Mouse (Mus musculus) midbrain, embryonic 16.5 days (tissue): ENCODE measurements at regions not wholly inside any gene's neighbourhood (a gene's known extent, or its start where the extent isn't known, plus 50 kb on each side); places are given as distances from the start of the nearest gene placed in this dataset.
A peak's percentile ranks its signal among the peaks of the same experiment; 100 is the strongest.

Experiments used
- ATAC-seq: fragments of 200-750 bp; cut with Nextera tagmentation; 2 replicates; pipeline ENCODE4 v1.8.0; 2017; ENCODE audit warnings: moderate TSS enrichment
- H3K27ac ChIP-seq: fragments of 300-500 bp; sonication (generic); 2 replicates; pipeline ENCODE4 v1.5.1; 2014; ENCODE audit warnings: mild to moderate bottlenecking, low read length, mixed read lengths
- H3K27me3 ChIP-seq: fragments of 300-500 bp; sonication (generic); 2 replicates; pipeline ENCODE4 v1.6.1; 2014; ENCODE audit warnings: low read depth, low read length, mixed read lengths; ENCODE audit not compliant: control insufficient read depth, insufficient read depth
- H3K36me3 ChIP-seq: fragments of 300-500 bp; sonication (generic); 2 replicates; pipeline ENCODE4 v1.6.1; 2014; ENCODE audit warnings: mild to moderate bottlenecking, low read length, moderate library complexity, mixed read lengths; ENCODE audit not compliant: control insufficient read depth, insufficient read depth
- H3K4me1 ChIP-seq: fragments of 300-500 bp; sonication (generic); 2 replicates; pipeline ENCODE4 v1.6.1; 2014; ENCODE audit warnings: mild to moderate bottlenecking, low read length, mixed read lengths; ENCODE audit not compliant: control insufficient read depth, insufficient read depth
- H3K4me2 ChIP-seq: fragments of 300-500 bp; sonication (generic); 2 replicates; pipeline ENCODE4 v1.6.1; 2014; ENCODE audit warnings: mild to moderate bottlenecking, low read length, mixed read lengths
- H3K4me3 ChIP-seq: fragments of 300-500 bp; sonication (generic); 2 replicates; pipeline ENCODE4 v1.5.1; 2014; ENCODE audit warnings: low read depth, mild to moderate bottlenecking, low read length, moderate library complexity, mixed read lengths
- H3K9ac ChIP-seq: fragments of 300-500 bp; sonication (generic); 2 replicates; pipeline ENCODE4 v1.6.1; 2014; ENCODE audit warnings: low read depth, low read length, mixed read lengths
- H3K9me3 ChIP-seq: fragments of 300-500 bp; sonication (generic); replicated peaks from 2 replicates; pipeline ENCODE4 v1.6.1; 2014; ENCODE audit warnings: mild to moderate bottlenecking, low read length, mixed read lengths; ENCODE audit not compliant: control insufficient read depth, poor library complexity, severe bottlenecking
- WGBS: fragments of 180-500 bp; shearing (Covaris S2); extraction: QIAGEN DNeasy Blood & Tissue Kit; methylation state at CpG from one replicate; pipeline ENCODE4 v1.1.7; 2014; 5-methylcytosine and 5-hydroxymethylcytosine counted together

- 89% methylated on average over 8 of the region's 8 CpGs for WGBS
Measured at GRCm38 (mm10) chr1:186572651-186573050, 133.1 kb downstream of the Tgfb2 start.

GRCm38 (mm10) chr1:186572092-186572491, 133.7 kb downstream of the Tgfb2 start:
- H3K9me3 ChIP-seq: no peaks in the 10 kb centered on the region
- WGBS: 67% methylated on average over 4 of the region's 4 CpGs
- H3K4me2 ChIP-seq: no peak overlapping the region
- no peak overlapping the region for H3K4me3 ChIP-seq
- H3K27me3 ChIP-seq: no peaks in the 10 kb centered on the region
- H3K4me1 ChIP-seq: peaks cover under 1% of the 10 kb centered on the region; the same call in 1 of the 2 replicates
- H3K36me3 ChIP-seq: no peaks in the 10 kb centered on the region
- no peak overlapping the region for H3K27ac ChIP-seq
- no peak overlapping the region for H3K9ac ChIP-seq
- no peak for ATAC-seq

More at GRCm38 (mm10) chr1:186572651-186573050, 133.1 kb downstream of the Tgfb2 start:
- no peak for ATAC-seq
- Histone ChIP-seq H3K4me2 (no peak overlapping the region), H3K27me3 (no peaks in the 10 kb centered on the region), H3K27ac (no peak overlapping the region), H3K4me1 (no peaks in the 10 kb centered on the region), H3K9me3 (no peaks in the 10 kb centered on the region), H3K9ac (no peak overlapping the region), H3K4me3 (no peak overlapping the region), H3K36me3 (no peaks in the 10 kb centered on the region)

GRCm38 (mm10) chr1:186568496-186568895, 137.3 kb downstream of the Tgfb2 start:
- Histone ChIP-seq H3K4me1 (peaks cover 2% of the 10 kb centered on the region; the same call in 1 of the 2 replicates), H3K27me3 (no peaks in the 10 kb centered on the region), H3K9me3 (no peaks in the 10 kb centered on the region), H3K4me2 (no peak overlapping the region), H3K4me3 (no peak overlapping the region), H3K27ac (no peak overlapping the region), H3K36me3 (no peaks in the 10 kb centered on the region), H3K9ac (no peak overlapping the region)
- no peak for ATAC-seq
- 66% methylated on average over 4 of the region's 4 CpGs for WGBS

GRCm38 (mm10) chr1:186568076-186568475, 137.7 kb downstream of the Tgfb2 start:
- ATAC-seq: no peak
- Histone ChIP-seq H3K4me2 (no peak overlapping the region), H3K9me3 (no peaks in the 10 kb centered on the region), H3K36me3 (no peaks in the 10 kb centered on the region), H3K4me3 (no peak overlapping the region), H3K4me1 (peaks cover 2% of the 10 kb centered on the region; the same call in 1 of the 2 replicates), H3K9ac (no peak overlapping the region), H3K27ac (no peak overlapping the region), H3K27me3 (no peaks in the 10 kb centered on the region)
- 77% methylated on average over 6 of the region's 6 CpGs for WGBS

GRCm38 (mm10) chr1:186567136-186567826, 138.5 kb downstream of the Tgfb2 start:
- ATAC-seq: no peak
- Histone ChIP-seq H3K4me1 (peaks cover 2% of the 10 kb centered on the region; the same call in 1 of the 2 replicates), H3K9me3 (no peaks in the 10 kb centered on the region), H3K9ac (no peak overlapping the region), H3K27me3 (no peaks in the 10 kb centered on the region), H3K27ac (no peak overlapping the region), H3K36me3 (no peaks in the 10 kb centered on the region), H3K4me3 (no peak overlapping the region), H3K4me2 (peak overlapping the region; percentile 28)
- 13% methylated on average over 15 of the region's 15 CpGs for WGBS

- Histone ChIP-seq H3K27ac (no peak overlapping the region), H3K27me3 (no peaks in the 10 kb centered on the region), H3K4me1 (peaks cover under 1% of the 10 kb centered on the region; the same call in 1 of the 2 replicates), H3K9ac (no peak overlapping the region), H3K4me2 (no peak overlapping the region), H3K9me3 (no peaks in the 10 kb centered on the region), H3K4me3 (no peak overlapping the region), H3K36me3 (no peaks in the 10 kb centered on the region)
- ATAC-seq: no peak
- WGBS: 30% methylated on average over 3 of the region's 3 CpGs
Measured at GRCm38 (mm10) chr1:186562027-186562426, 143.8 kb downstream of the Tgfb2 start.

GRCm38 (mm10) chr1:186555441-186555975, 150.3 kb downstream of the Tgfb2 start:
- H3K4me1 ChIP-seq: no peaks in the 10 kb centered on the region

GRCm38 (mm10) chr1:186554520-186555010, 151.2 kb downstream of the Tgfb2 start:
- WGBS: 85% methylated on average over 7 of the region's 7 CpGs
- no peaks in the 10 kb centered on the region for H3K4me1 ChIP-seq
- H3K36me3 ChIP-seq: no peaks in the 10 kb centered on the region
- no peak for ATAC-seq
- H3K9me3 ChIP-seq: no peaks in the 10 kb centered on the region
- H3K4me3 ChIP-seq: no peak overlapping the region
- H3K4me2 ChIP-seq: no peak overlapping the region
- no peak overlapping the region for H3K9ac ChIP-seq
- H3K27me3 ChIP-seq: no peaks in the 10 kb centered on the region
- no peak overlapping the region for H3K27ac ChIP-seq

More at GRCm38 (mm10) chr1:186555441-186555975, 150.3 kb downstream of the Tgfb2 start:
- Histone ChIP-seq H3K36me3 (no peaks in the 10 kb centered on the region), H3K4me3 (no peak overlapping the region), H3K9ac (no peak overlapping the region), H3K27ac (no peak overlapping the region), H3K4me2 (no peak overlapping the region), H3K9me3 (no peaks in the 10 kb centered on the region), H3K27me3 (no peaks in the 10 kb centered on the region)
- ATAC-seq: no peak
- 53% methylated on average over 6 of the region's 6 CpGs for WGBS

GRCm38 (mm10) chr1:186552689-186553088, 153.1 kb downstream of the Tgfb2 start:
- WGBS: 94% methylated on average over 7 of the region's 7 CpGs

More at GRCm38 (mm10) chr1:186552689-186553088, 153.1 kb downstream of the Tgfb2 start:
- no peaks in the 10 kb centered on the region for H3K9me3 ChIP-seq
- no peaks in the 10 kb centered on the region for H3K4me1 ChIP-seq
- no peak overlapping the region for H3K4me3 ChIP-seq
- H3K27ac ChIP-seq: no peak overlapping the region
- no peaks in the 10 kb centered on the region for H3K36me3 ChIP-seq
- ATAC-seq: no peak
- H3K9ac ChIP-seq: no peak overlapping the region
- no peak overlapping the region for H3K4me2 ChIP-seq
- H3K27me3 ChIP-seq: no peaks in the 10 kb centered on the region
